Mouse (Mus musculus) bone marrow macrophage, adult 2 months (primary cell): Measurements from ENCODE around the gene Tspan5.

ENCODE experiments used
- CTCF ChIP-seq: IDR thresholded peaks from 2 replicates; pipeline ENCODE4 v1.5.1; 2012; ENCODE audit warnings: low read depth, mild to moderate bottlenecking, low read length, moderate library complexity
- POLR2A ChIP-seq: IDR thresholded peaks from 2 replicates; pipeline ENCODE4 v1.6.1; 2012; ENCODE audit warnings: mild to moderate bottlenecking, low read depth, low read length, borderline replicate concordance

DNA sequence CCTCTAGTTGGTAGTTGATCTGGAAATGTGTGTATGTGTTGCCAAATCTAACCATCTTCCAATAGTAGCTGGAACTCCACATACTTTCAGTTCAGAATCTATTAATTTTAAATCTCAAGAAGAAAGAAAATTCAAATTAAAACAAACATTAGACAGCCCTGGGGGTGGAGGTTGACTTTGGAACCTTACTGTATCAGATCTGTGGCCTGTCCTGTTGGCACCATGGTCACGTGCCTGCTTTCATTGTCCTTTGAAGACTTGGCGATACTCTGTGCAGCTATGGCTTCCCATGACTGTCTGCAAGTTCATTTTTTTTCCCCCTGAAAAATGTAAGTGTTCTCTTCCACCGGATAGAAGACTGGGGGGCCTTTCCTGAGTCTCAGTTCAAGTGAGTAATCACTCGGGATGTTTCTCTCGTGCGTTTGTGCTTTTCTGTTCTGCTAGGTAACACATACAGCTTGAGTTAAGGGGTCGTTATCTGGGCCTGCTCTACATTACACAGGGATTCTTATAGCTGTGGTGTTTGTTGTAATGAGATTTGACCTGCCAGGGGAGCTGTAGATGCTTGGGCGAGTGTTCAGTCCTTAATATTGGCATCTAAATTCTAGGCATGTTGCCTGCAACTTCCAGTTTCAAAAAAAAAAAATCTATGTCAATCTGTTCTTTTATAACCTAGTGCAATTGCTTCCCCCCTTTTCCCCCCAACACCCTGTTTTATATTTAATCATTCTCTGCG, 32.0 kb downstream of the Tspan5 start:
- TF ChIP-seq CTCF: no peak
- no peak for TF ChIP-seq POLR2A
